Mouse (Mus musculus) neural tube, embryonic 15.5 days (tissue): ENCODE measurements around the gene Slc7a9. TPM values are rescaled to one million over a fixed set of nuclear protein-coding genes. Genes with fewer than 3 reads are reported as not detected.

Source experiments
- ATAC-seq: fragments of 200-750 bp; cut with Nextera tagmentation; 2 replicates; pipeline ENCODE4 v1.8.0; 2017; ENCODE audit warnings: mild to moderate bottlenecking, moderate TSS enrichment, moderate library complexity; ENCODE audit not compliant: low FRiP score
- H3K27ac ChIP-seq: fragments of 300-500 bp; sonication (generic); replicated peaks from 2 replicates; pipeline ENCODE4 v1.5.1; 2015; ENCODE audit warnings: mild to moderate bottlenecking, inconsistent platforms
- H3K27me3 ChIP-seq: fragments of 300-500 bp; sonication (generic); replicated peaks from 2 replicates; pipeline ENCODE4 v1.6.1; 2015; ENCODE audit warnings: inconsistent platforms
- H3K36me3 ChIP-seq: fragments of 300-500 bp; sonication (generic); 2 replicates; pipeline ENCODE4 v1.6.1; 2015; ENCODE audit warnings: inconsistent platforms
- H3K4me1 ChIP-seq: fragments of 300-500 bp; sonication (generic); 2 replicates; pipeline ENCODE4 v1.6.1; 2015; ENCODE audit warnings: inconsistent platforms
- H3K4me2 ChIP-seq: fragments of 300-500 bp; sonication (generic); 2 replicates; pipeline ENCODE4 v1.6.1; 2015; ENCODE audit warnings: inconsistent platforms, mild to moderate bottlenecking, moderate library complexity
- H3K4me3 ChIP-seq: fragments of 300-500 bp; sonication (generic); replicated peaks from 2 replicates; pipeline ENCODE4 v1.5.1; 2015; ENCODE audit warnings: mild to moderate bottlenecking, inconsistent platforms
- H3K9ac ChIP-seq: fragments of 300-500 bp; sonication (generic); replicated peaks from 2 replicates; pipeline ENCODE4 v1.6.1; 2015; ENCODE audit warnings: mild to moderate bottlenecking, inconsistent platforms
- H3K9me3 ChIP-seq: fragments of 300-500 bp; sonication (generic); replicated peaks from 2 replicates; pipeline ENCODE4 v1.6.1; 2016; ENCODE audit warnings: inconsistent platforms
- WGBS: fragments of 180-500 bp; shearing (Covaris S2); methylation state at CpG from one replicate; pipeline ENCODE4 v1.1.7; 2015; ENCODE audit warnings: mixed read lengths; 5-methylcytosine and 5-hydroxymethylcytosine counted together
- polyA plus RNA-seq: library from polyadenylated mRNA; unstranded; fragments of >200 nt; fragmentation: Nextera tagmentation; extraction: Ambion mirVana; gene quantifications from 2 replicates; pipeline ENCODE4 v1.2.1, GENCODE M21; 2015

Gene Slc7a9
- 1.3 TPM in 1 of 2 replicates, not detected in the other for polyA plus RNA-seq

- Histone ChIP-seq H3K27me3 (no peaks in the 10 kb centered on the region), H3K4me3 (no peak within 1 kb of the TSS), H3K4me2 (no peak within 1 kb of the TSS), H3K36me3 (no peaks in the 10 kb centered on the region), H3K4me1 (peaks cover 6% of the 10 kb centered on the region), H3K27ac (no peak within 1 kb of the TSS; the same call in 1 of the 2 replicates), H3K9me3 (no peaks in the 10 kb centered on the region), H3K9ac (no peak within 1 kb of the TSS)
- 30% methylated on average over 15 of the region's 15 CpGs for WGBS
- ATAC-seq = no peak
Measured at GRCm38 (mm10) chr7:35447996-35448846, at the start of gene Slc7a9. Slc7a9 (plus strand) TSS chr7:35448796.

GRCm38 (mm10) chr7:35401169-35401568 lies 47.4 kb upstream of the Slc7a9 start:
- no peak overlapping the region for H3K27ac ChIP-seq
- H3K4me3 ChIP-seq = no peak overlapping the region
- no peak overlapping the region for H3K4me2 ChIP-seq
- no peak for ATAC-seq
- 82% methylated on average over 4 of the region's 4 CpGs for WGBS
- peaks cover 51% of the 10 kb centered on the region for H3K36me3 ChIP-seq
- H3K9ac ChIP-seq = no peak overlapping the region
- no peaks in the 10 kb centered on the region for H3K27me3 ChIP-seq
- H3K4me1 ChIP-seq = peaks cover 12% of the 10 kb centered on the region
- no peaks in the 10 kb centered on the region for H3K9me3 ChIP-seq

- Histone ChIP-seq H3K9ac (no peak overlapping the region), H3K4me1 (no peaks in the 10 kb centered on the region), H3K27me3 (no peaks in the 10 kb centered on the region), H3K36me3 (peaks cover 53% of the 10 kb centered on the region), H3K4me3 (no peak overlapping the region), H3K9me3 (no peaks in the 10 kb centered on the region), H3K4me2 (no peak overlapping the region), H3K27ac (no peak overlapping the region)
- no peak for ATAC-seq
- 72% methylated on average over 5 of the region's 5 CpGs for WGBS
Measured at GRCm38 (mm10) chr7:35415226-35415625, 33.4 kb upstream of the Slc7a9 start.

- Histone ChIP-seq H3K9me3 (no peaks in the 10 kb centered on the region), H3K4me3 (no peak overlapping the region), H3K4me1 (no peaks in the 10 kb centered on the region), H3K27ac (no peak overlapping the region), H3K9ac (no peak overlapping the region), H3K4me2 (no peak overlapping the region), H3K36me3 (peaks cover 51% of the 10 kb centered on the region), H3K27me3 (no peaks in the 10 kb centered on the region)
- 87% methylated on average over 9 of the region's 9 CpGs for WGBS
- ATAC-seq = no peak
Measured at GRCm38 (mm10) chr7:35415801-35416653, 32.6 kb upstream of the Slc7a9 start.

GRCm38 (mm10) chr7:35416654-35416948 lies 32.0 kb upstream of the Slc7a9 start:
- H3K4me1 ChIP-seq = no peaks in the 10 kb centered on the region
- peaks cover 53% of the 10 kb centered on the region for H3K36me3 ChIP-seq
- ATAC-seq = no peak
- no peak overlapping the region for H3K27ac ChIP-seq
- H3K27me3 ChIP-seq = no peaks in the 10 kb centered on the region
- 86% methylated on average over 5 of the region's 5 CpGs for WGBS
- no peak overlapping the region for H3K4me3 ChIP-seq
- H3K4me2 ChIP-seq = no peak overlapping the region
- no peaks in the 10 kb centered on the region for H3K9me3 ChIP-seq
- no peak overlapping the region for H3K9ac ChIP-seq

GRCm38 (mm10) chr7:35423071-35423470 lies 25.5 kb upstream of the Slc7a9 start:
- no peak overlapping the region for H3K9ac ChIP-seq
- H3K27me3 ChIP-seq = no peaks in the 10 kb centered on the region
- WGBS = 91% methylated on average over 10 of the region's 10 CpGs
- ATAC-seq = no peak
- H3K9me3 ChIP-seq = no peaks in the 10 kb centered on the region
- peaks cover 59% of the 10 kb centered on the region for H3K36me3 ChIP-seq
- H3K27ac ChIP-seq = no peak overlapping the region
- H3K4me1 ChIP-seq = no peaks in the 10 kb centered on the region
- no peak overlapping the region for H3K4me2 ChIP-seq
- H3K4me3 ChIP-seq = no peak overlapping the region

GRCm38 (mm10) chr7:35428146-35428545 lies 20.4 kb upstream of the Slc7a9 start:
- Histone ChIP-seq H3K4me2 (no peak overlapping the region), H3K27ac (no peak overlapping the region), H3K4me3 (no peak overlapping the region), H3K36me3 (peaks cover 60% of the 10 kb centered on the region), H3K9me3 (no peaks in the 10 kb centered on the region), H3K9ac (no peak overlapping the region), H3K27me3 (no peaks in the 10 kb centered on the region), H3K4me1 (no peaks in the 10 kb centered on the region)
- no peak for ATAC-seq
- 95% methylated on average over 10 of the region's 10 CpGs for WGBS

GRCm38 (mm10) chr7:35435266-35435665 lies 13.3 kb upstream of the Slc7a9 start:
- Histone ChIP-seq H3K27ac (no peak overlapping the region), H3K9me3 (no peaks in the 10 kb centered on the region), H3K27me3 (no peaks in the 10 kb centered on the region), H3K36me3 (peaks cover 59% of the 10 kb centered on the region), H3K4me2 (no peak overlapping the region), H3K4me1 (no peaks in the 10 kb centered on the region), H3K4me3 (no peak overlapping the region), H3K9ac (no peak overlapping the region)
- ATAC-seq = no peak
- 82% methylated on average over 9 of the region's 9 CpGs for WGBS

- H3K36me3 ChIP-seq = no peaks in the 10 kb centered on the region
- H3K9me3 ChIP-seq = no peaks in the 10 kb centered on the region
- no peaks in the 10 kb centered on the region for H3K27me3 ChIP-seq
- H3K4me1 ChIP-seq = peaks cover 6% of the 10 kb centered on the region
- WGBS = 49% methylated on average over 4 of the region's 4 CpGs
- no peak for ATAC-seq
- no peak overlapping the region for H3K9ac ChIP-seq
- H3K4me2 ChIP-seq = no peak overlapping the region
- H3K4me3 ChIP-seq = no peak overlapping the region
- H3K27ac ChIP-seq = no peak overlapping the region
Measured at GRCm38 (mm10) chr7:35447501-35447900, 1.1 kb upstream of the Slc7a9 start.

GRCm38 (mm10) chr7:35448867-35449266 lies 271 bp downstream of the Slc7a9 start:
- Histone ChIP-seq H3K9me3 (no peaks in the 10 kb centered on the region), H3K36me3 (no peaks in the 10 kb centered on the region), H3K9ac (no peak overlapping the region), H3K4me1 (peaks cover 6% of the 10 kb centered on the region), H3K27me3 (no peaks in the 10 kb centered on the region), H3K4me3 (no peak overlapping the region), H3K27ac (no peak overlapping the region), H3K4me2 (no peak overlapping the region)
- whole genome bisulfite sequencing = 72% methylated on average over 7 of the region's 7 CpGs
- ATAC-seq = no peak

- Histone ChIP-seq H3K9ac (no peak overlapping the region), H3K27ac (no peak overlapping the region), H3K4me1 (no peaks in the 10 kb centered on the region), H3K4me3 (no peak overlapping the region), H3K36me3 (no peaks in the 10 kb centered on the region), H3K27me3 (no peaks in the 10 kb centered on the region), H3K4me2 (no peak overlapping the region), H3K9me3 (no peaks in the 10 kb centered on the region)
- no peak for ATAC-seq
- 85% methylated on average over 4 of the region's 4 CpGs for WGBS
Measured at GRCm38 (mm10) chr7:35456091-35456814, 7.7 kb downstream of the Slc7a9 start.
